Mouse (Mus musculus): ENCODE measurements around the gene Preb.

DNA sequence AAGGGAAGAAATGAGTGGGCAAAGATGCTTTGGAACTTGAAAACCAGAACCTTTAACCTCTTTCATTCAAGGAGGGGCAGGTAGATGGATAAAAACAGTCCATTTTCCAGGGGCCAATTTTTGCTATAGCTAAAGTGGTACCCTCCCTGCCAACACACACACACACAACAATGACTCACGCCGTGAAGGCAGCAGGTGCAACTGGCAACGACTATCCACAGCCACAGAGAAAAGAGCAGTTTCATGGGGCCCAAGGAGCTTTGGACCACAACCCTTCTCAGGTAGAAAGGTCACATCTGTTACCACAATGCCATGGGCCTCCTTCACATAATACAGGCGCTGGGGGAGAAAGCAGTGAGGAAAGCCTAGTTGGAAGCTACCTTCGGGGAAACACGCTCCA is 4.4 kb downstream of the Preb start:
- TF ChIP-seq CTCF (IDR thresholded peaks at IDR 0.05; ENCODE audit: low read depth) (no peak), EP300 (optimal IDR thresholded peaks at IDR 0.05) (no peak)
